Mouse (Mus musculus) heart, embryonic 13.5 days (tissue): ENCODE data around the gene Bmpr2. TPM values are rescaled to one million over a fixed set of nuclear protein-coding genes. Genes with fewer than 3 reads are reported as not detected.
"Not testable (repeated sequence)": the region's sequence is repeated elsewhere in the genome, so short reads cannot be mapped to it uniquely, and the experiment has no call there.

Experiments used
- ATAC-seq: fragments of 200-750 bp; cut with Nextera tagmentation; 2 replicates; pipeline ENCODE4 v1.8.0; 2017; ENCODE audit warnings: moderate TSS enrichment; ENCODE audit not compliant: insufficient number of reproducible peaks, low FRiP score, low TSS enrichment; ENCODE audit errors: extremely low read depth
- H3K27ac ChIP-seq: fragments of 300-500 bp; sonication (generic); replicated peaks from 2 replicates; pipeline ENCODE4 v1.5.1; 2015; ENCODE audit warnings: moderate library complexity, mild to moderate bottlenecking, inconsistent platforms
- H3K27me3 ChIP-seq: fragments of 300-500 bp; sonication (generic); replicated peaks from 2 replicates; pipeline ENCODE4 v1.6.1; 2015; ENCODE audit warnings: mild to moderate bottlenecking, inconsistent platforms
- H3K36me3 ChIP-seq: fragments of 300-500 bp; sonication (generic); 2 replicates; pipeline ENCODE4 v1.6.1; 2015; ENCODE audit warnings: mild to moderate bottlenecking, inconsistent platforms
- H3K4me1 ChIP-seq: fragments of 300-500 bp; sonication (generic); 2 replicates; pipeline ENCODE4 v1.6.1; 2015; ENCODE audit warnings: inconsistent platforms
- H3K4me2 ChIP-seq: fragments of 300-500 bp; sonication (generic); 2 replicates; pipeline ENCODE4 v1.6.1; 2015; ENCODE audit warnings: inconsistent platforms, mild to moderate bottlenecking, moderate library complexity
- H3K4me3 ChIP-seq: fragments of 300-500 bp; sonication (generic); 2 replicates; pipeline ENCODE4 v1.5.1; 2015; ENCODE audit warnings: moderate library complexity, mild to moderate bottlenecking, inconsistent platforms
- H3K9ac ChIP-seq: fragments of 300-500 bp; sonication (generic); 2 replicates; pipeline ENCODE4 v1.6.1; 2015; ENCODE audit warnings: inconsistent platforms, mild to moderate bottlenecking, moderate library complexity
- H3K9me3 ChIP-seq: fragments of 300-500 bp; sonication (generic); 2 replicates; pipeline ENCODE4 v1.6.1; 2016; ENCODE audit warnings: inconsistent platforms
- WGBS: fragments of 180-500 bp; shearing (Covaris S2); methylation state at CpG from one replicate; pipeline ENCODE4 v1.1.7; 2015; ENCODE audit warnings: mixed read lengths; 5-methylcytosine and 5-hydroxymethylcytosine counted together
- polyA plus RNA-seq: library from polyadenylated mRNA; unstranded; fragments of >200 nt; fragmentation: Nextera tagmentation; extraction: Ambion mirVana; gene quantifications from 2 replicates; pipeline ENCODE4 v1.2.1, GENCODE M21; 2015

The Bmpr2 gene
- 6.1 TPM in 2 replicates for polyA plus RNA-seq

- peak within 1 kb of the TSS; percentile 92 for H3K4me2 ChIP-seq
- H3K27me3 ChIP-seq, result no peaks in the 10 kb centered on the region
- WGBS, result under 1% methylated on average over 63 of the region's 75 CpGs
Observed at GRCm38 (mm10) chr1:59763164-59763768, at the start of gene Bmpr2. Gene Bmpr2 (plus strand): TSS chr1:59763400.

DNA sequence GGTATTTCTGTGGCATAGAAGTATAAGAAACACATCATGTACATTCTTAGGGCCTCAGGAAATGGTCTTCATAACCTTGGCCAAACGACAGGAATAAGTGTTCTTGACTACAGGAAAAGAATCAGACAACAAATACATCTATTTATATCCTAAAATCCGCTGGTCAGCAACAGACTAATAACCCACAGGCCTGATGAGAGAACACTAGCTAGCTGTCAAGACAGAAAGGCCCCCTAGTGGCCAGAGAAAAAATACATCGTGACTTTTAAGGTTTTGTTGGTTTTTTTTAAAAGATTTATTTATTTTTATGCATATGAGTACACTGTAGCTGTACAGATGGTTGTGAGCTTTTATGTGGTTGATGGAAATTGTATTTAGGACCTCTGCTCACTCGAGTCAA, 43.3 kb upstream of the Bmpr2 start:
- no peak for ATAC-seq
- Histone ChIP-seq H3K27me3 (no peaks in the 10 kb centered on the region), H3K4me2 (no peak overlapping the region), H3K27ac (peak overlapping the region; percentile 70; the same call in 1 of the 2 replicates), H3K4me3 (no peak overlapping the region), H3K36me3 (peaks cover 50% of the 10 kb centered on the region), H3K9me3 (no peaks in the 10 kb centered on the region), H3K4me1 (peaks cover 16% of the 10 kb centered on the region), H3K9ac (no peak overlapping the region)
- WGBS, result 33% methylated on average over 4 of the region's 4 CpGs

More at GRCm38 (mm10) chr1:59763164-59763768, at the start of gene Bmpr2:
- Histone ChIP-seq H3K4me3 (peak within 1 kb of the TSS; percentile 84), H3K9ac (peak within 1 kb of the TSS; percentile 98), H3K27ac (peak within 1 kb of the TSS; percentile 99), H3K36me3 (peaks cover 2% of the 10 kb centered on the region; the same call in 1 of the 2 replicates), H3K4me1 (peaks cover 16% of the 10 kb centered on the region), H3K9me3 (no peaks in the 10 kb centered on the region)
- peak; percentile 87 for ATAC-seq

DNA sequence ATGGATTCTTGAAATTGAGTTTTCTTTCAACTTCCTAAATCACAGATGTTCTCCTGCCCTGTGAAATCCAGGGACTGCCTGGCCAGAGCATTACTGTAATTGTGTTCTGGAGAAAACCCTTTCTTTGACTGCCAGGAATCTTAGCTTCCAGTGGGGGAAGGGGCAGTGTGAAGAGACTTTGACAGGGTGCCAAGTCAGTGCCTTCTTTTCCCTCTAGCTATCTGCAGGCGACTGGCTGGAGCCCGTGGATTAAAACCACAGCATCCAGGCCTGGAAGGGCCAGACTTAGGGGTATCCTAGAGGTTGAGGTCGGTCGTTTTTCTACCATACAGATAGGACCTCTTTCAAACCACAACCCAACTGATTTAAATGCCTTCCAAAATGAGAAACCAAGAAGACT, 37.5 kb upstream of the Bmpr2 start:
- H3K27ac ChIP-seq, result peak overlapping the region; percentile 58
- 17% methylated on average over 4 of the region's 4 CpGs for WGBS
- no peak for ATAC-seq

GRCm38 (mm10) chr1:59730106-59730505, 33.1 kb upstream of the Bmpr2 start:
- Histone ChIP-seq H3K27ac (no peak overlapping the region), H3K9me3 (no peaks in the 10 kb centered on the region), H3K9ac (no peak overlapping the region), H3K4me2 (no peak overlapping the region), H3K36me3 (no peaks in the 10 kb centered on the region), H3K4me1 (peaks cover 9% of the 10 kb centered on the region), H3K4me3 (no peak overlapping the region), H3K27me3 (no peaks in the 10 kb centered on the region)
- WGBS, result 76% methylated on average over 8 of the region's 8 CpGs
- no peak for ATAC-seq

More for the DNA sequence above, 37.5 kb upstream of the Bmpr2 start:
- Histone ChIP-seq H3K27me3 (no peaks in the 10 kb centered on the region), H3K36me3 (peaks cover 11% of the 10 kb centered on the region; the same call in 1 of the 2 replicates), H3K4me1 (peaks cover 9% of the 10 kb centered on the region), H3K4me3 (no peak overlapping the region), H3K9me3 (no peaks in the 10 kb centered on the region), H3K4me2 (0 out of 2 replicates have a peak overlapping the region, but pooled peaks have one; percentile 26), H3K9ac (0 out of 2 replicates have a peak overlapping the region, but pooled peaks have one; percentile 33)

DNA sequence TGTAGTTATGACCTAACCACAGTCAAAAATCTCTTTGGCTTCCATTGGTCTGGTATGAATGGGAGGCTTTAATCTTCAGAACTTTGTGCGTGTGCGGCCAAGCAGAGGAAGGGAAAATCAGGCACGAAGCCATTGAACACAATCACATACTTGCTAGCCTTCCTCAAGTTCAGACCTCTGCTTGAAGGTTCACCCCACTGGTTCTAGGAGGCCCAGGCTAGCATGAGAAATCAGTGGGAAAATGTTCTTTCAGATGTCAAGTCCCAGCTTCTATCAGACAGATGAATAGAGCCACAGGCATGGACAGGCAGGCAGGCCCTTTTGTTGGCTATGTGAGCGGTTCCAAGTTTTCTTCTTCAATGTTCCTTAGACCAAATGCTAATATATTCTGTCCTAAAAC, 32.5 kb upstream of the Bmpr2 start:
- Histone ChIP-seq H3K9me3 (no peaks in the 10 kb centered on the region), H3K27ac (no peak overlapping the region), H3K9ac (no peak overlapping the region), H3K4me1 (peaks cover 4% of the 10 kb centered on the region), H3K36me3 (no peaks in the 10 kb centered on the region), H3K4me2 (no peak overlapping the region), H3K4me3 (no peak overlapping the region), H3K27me3 (no peaks in the 10 kb centered on the region)
- ATAC-seq, result no peak
- WGBS, result 89% methylated on average over 4 of the region's 4 CpGs

- Histone ChIP-seq H3K36me3 (no peaks in the 10 kb centered on the region), H3K27ac (no peak overlapping the region), H3K27me3 (no peaks in the 10 kb centered on the region), H3K4me2 (no peak overlapping the region), H3K9me3 (no peaks in the 10 kb centered on the region), H3K4me3 (no peak overlapping the region), H3K4me1 (0 out of 2 replicates have a peak, but pooled peaks cover 4% of the 10 kb centered on the region), H3K9ac (no peak overlapping the region)
- WGBS, result 53% methylated on average over 6 of the region's 6 CpGs
- ATAC-seq, result no peak
Observed at GRCm38 (mm10) chr1:59734076-59734475, 29.1 kb upstream of the Bmpr2 start.

GRCm38 (mm10) chr1:59738768-59739414, 24.3 kb upstream of the Bmpr2 start:
- Histone ChIP-seq H3K4me2 (no peak overlapping the region), H3K4me1 (peaks cover 11% of the 10 kb centered on the region; the same call in 1 of the 2 replicates), H3K9ac (no peak overlapping the region), H3K9me3 (no peaks in the 10 kb centered on the region), H3K4me3 (no peak overlapping the region), H3K27me3 (no peaks in the 10 kb centered on the region), H3K27ac (peak overlapping the region; percentile 50), H3K36me3 (no peaks in the 10 kb centered on the region)
- no peak for ATAC-seq
- 60% methylated on average over 6 of the region's 6 CpGs for WGBS

GRCm38 (mm10) chr1:59739577-59740354, 23.4 kb upstream of the Bmpr2 start:
- no peak for ATAC-seq
- WGBS, result 49% methylated on average over 17 of the region's 17 CpGs
- peak overlapping the region; percentile 50 for H3K27ac ChIP-seq

DNA sequence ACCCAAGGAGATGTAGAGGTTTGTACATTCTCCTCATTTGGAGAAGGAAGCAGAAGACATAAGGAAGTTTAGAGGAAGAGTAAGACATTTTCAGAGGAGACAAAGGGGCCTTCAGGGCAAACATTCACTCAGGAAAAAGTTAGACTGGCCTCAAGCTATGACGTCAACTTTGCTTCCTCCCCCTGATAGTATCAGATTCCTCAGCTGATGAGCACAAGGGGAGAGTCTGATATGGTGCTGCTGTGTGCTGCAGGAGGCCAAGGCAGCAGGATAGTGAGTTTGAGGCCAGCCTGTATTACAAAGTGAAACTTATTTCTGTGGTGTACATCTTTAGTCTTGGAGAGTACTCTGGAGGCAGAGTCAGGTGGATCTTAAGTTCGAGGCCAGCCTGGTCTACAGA, 14.2 kb upstream of the Bmpr2 start:
- Histone ChIP-seq H3K9me3 (no peaks in the 10 kb centered on the region), H3K4me1 (no peaks in the 10 kb centered on the region), H3K9ac (no peak overlapping the region), H3K27me3 (no peaks in the 10 kb centered on the region), H3K27ac (no peak overlapping the region), H3K36me3 (no peaks in the 10 kb centered on the region), H3K4me2 (no peak overlapping the region), H3K4me3 (no peak overlapping the region)
- 32% methylated on average over 2 of the region's 2 CpGs for WGBS
- no peak for ATAC-seq

More at GRCm38 (mm10) chr1:59739577-59740354, 23.4 kb upstream of the Bmpr2 start:
- Histone ChIP-seq H3K4me3 (no peak overlapping the region), H3K27me3 (no peaks in the 10 kb centered on the region), H3K4me1 (peaks cover 11% of the 10 kb centered on the region; the same call in 1 of the 2 replicates), H3K9me3 (no peaks in the 10 kb centered on the region), H3K9ac (no peak overlapping the region), H3K4me2 (no peak overlapping the region), H3K36me3 (no peaks in the 10 kb centered on the region)

- 70% methylated on average over 5 of the region's 5 CpGs for WGBS
Observed at GRCm38 (mm10) chr1:59749724-59750123, 13.5 kb upstream of the Bmpr2 start.

DNA sequence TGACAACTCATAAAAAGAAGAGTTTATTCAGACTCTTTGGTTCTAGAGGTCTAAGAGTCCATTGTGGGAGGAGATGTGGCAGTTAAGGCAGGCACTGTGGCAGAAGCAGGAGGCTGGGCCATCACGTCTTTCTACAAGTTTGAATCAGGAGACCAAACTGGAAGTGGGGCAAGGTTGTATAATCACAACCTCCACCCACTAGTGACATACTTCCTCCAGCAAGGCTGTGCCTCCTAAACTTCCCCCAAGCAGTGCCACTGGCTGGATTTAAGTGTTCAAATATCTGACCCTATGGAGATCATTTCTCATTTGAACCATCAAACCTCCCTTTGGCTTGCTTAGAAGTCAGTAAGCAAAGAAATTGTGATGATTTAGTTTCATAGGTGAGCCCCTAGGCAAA, 7.9 kb upstream of the Bmpr2 start:
- no peak overlapping the region for H3K4me3 ChIP-seq
- WGBS, result 69% methylated on average over 1 of the region's 1 CpGs
- H3K27ac ChIP-seq, result no peak overlapping the region
- H3K9me3 ChIP-seq, result no peaks in the 10 kb centered on the region
- no peak overlapping the region for H3K4me2 ChIP-seq
- H3K27me3 ChIP-seq, result no peaks in the 10 kb centered on the region
- ATAC-seq, result no peak
- no peak overlapping the region for H3K9ac ChIP-seq
- H3K36me3 ChIP-seq, result no peaks in the 10 kb centered on the region
- H3K4me1 ChIP-seq, result no peaks in the 10 kb centered on the region

More at GRCm38 (mm10) chr1:59749724-59750123, 13.5 kb upstream of the Bmpr2 start:
- not testable (repeated sequence) for ATAC-seq, H3K36me3 ChIP-seq, H3K9ac ChIP-seq, H3K4me1 ChIP-seq, H3K27ac ChIP-seq, H3K27me3 ChIP-seq, H3K4me3 ChIP-seq, H3K9me3 ChIP-seq, H3K4me2 ChIP-seq
